Mouse (Mus musculus) neural tube, embryonic 11.5 days (tissue): ENCODE measurements around the gene Rps27. TPM values are rescaled to one million over a fixed set of nuclear protein-coding genes. Genes with fewer than 3 reads are reported as not detected.
"Not testable (repeated sequence)": the region's sequence is repeated elsewhere in the genome, so short reads cannot be mapped to it uniquely, and the experiment has no call there.

Experiments used
- ATAC-seq: fragments of 200-750 bp; cut with Nextera tagmentation; 2 replicates; pipeline ENCODE4 v1.8.0; 2017; ENCODE audit warnings: moderate number of reproducible peaks, mild to moderate bottlenecking, moderate TSS enrichment, moderate library complexity; ENCODE audit not compliant: insufficient read depth, low FRiP score, low TSS enrichment
- DNase-seq: peaks from one replicate; pipeline ENCODE4 v3.0.0-alpha.2; 2015; ENCODE audit warnings: low spot score
- H3K27ac ChIP-seq: fragments of 300-500 bp; sonication (generic); 2 replicates; pipeline ENCODE4 v1.5.1; 2014; ENCODE audit warnings: low read depth, mild to moderate bottlenecking, low read length
- H3K27me3 ChIP-seq: fragments of 300-500 bp; sonication (generic); 2 replicates; pipeline ENCODE4 v1.6.1; 2014; ENCODE audit warnings: mild to moderate bottlenecking, low read length, mixed read lengths; ENCODE audit not compliant: control insufficient read depth, insufficient read depth
- H3K36me3 ChIP-seq: fragments of 300-500 bp; sonication (generic); 2 replicates; pipeline ENCODE4 v1.6.1; 2014; ENCODE audit warnings: mild to moderate bottlenecking, low read length, moderate library complexity, mixed read lengths; ENCODE audit not compliant: control insufficient read depth, insufficient read depth
- H3K4me1 ChIP-seq: fragments of 300-500 bp; sonication (generic); 2 replicates; pipeline ENCODE4 v1.6.1; 2014; ENCODE audit warnings: low read length, mixed read lengths; ENCODE audit not compliant: control insufficient read depth, insufficient read depth
- H3K4me2 ChIP-seq: fragments of 300-500 bp; sonication (generic); 2 replicates; pipeline ENCODE4 v1.6.1; 2014; ENCODE audit warnings: low read depth, mild to moderate bottlenecking, moderate library complexity
- H3K4me3 ChIP-seq: fragments of 300-500 bp; sonication (generic); 2 replicates; pipeline ENCODE4 v1.5.1; 2014; ENCODE audit warnings: low read depth, low read length
- H3K9ac ChIP-seq: fragments of 300-500 bp; sonication (generic); 2 replicates; pipeline ENCODE4 v1.6.1; 2014; ENCODE audit warnings: mild to moderate bottlenecking, low read length
- H3K9me3 ChIP-seq: fragments of 300-500 bp; sonication (generic); 2 replicates; pipeline ENCODE4 v1.6.1; 2016; ENCODE audit warnings: low read length; ENCODE audit not compliant: control insufficient read depth
- WGBS: fragments of 180-500 bp; shearing (Covaris S2); extraction: QIAGEN DNeasy Blood & Tissue Kit; methylation state at CpG from one replicate; pipeline ENCODE4 v1.1.7; 2014; 5-methylcytosine and 5-hydroxymethylcytosine counted together
- polyA plus RNA-seq: library from polyadenylated mRNA; unstranded; fragments of >200 nt; fragmentation: Nextera tagmentation; extraction: Ambion mirVana; gene quantifications from 2 replicates; pipeline ENCODE4 v1.2.1, GENCODE M21; 2014

The Rps27 gene
- polyA plus RNA-seq, 1 experiment from 2014 or later: 1,223 TPM

DNA sequence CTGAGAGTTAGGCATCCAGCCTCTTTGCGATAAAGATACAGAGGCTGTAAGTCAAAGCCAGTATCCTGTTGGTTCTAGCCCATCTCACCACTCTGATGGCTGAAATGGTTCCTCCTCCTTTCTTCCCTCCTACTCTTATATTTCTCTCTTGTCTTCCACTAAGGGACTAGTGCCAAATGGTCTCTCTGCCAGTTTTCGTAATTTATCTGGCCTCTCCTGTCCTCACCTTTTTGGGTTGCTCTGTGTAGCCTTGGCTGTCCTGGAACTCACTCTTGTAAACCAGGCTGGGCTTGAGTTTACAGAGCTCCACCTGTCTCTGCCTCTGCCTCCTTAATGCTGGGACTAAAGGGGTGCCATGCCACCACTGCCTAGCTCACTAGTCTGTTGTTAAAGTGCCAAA, 39.2 kb upstream of the Rps27 start:
- not testable (repeated sequence) for DNase-seq, H3K27me3 ChIP-seq, H3K9me3 ChIP-seq, ATAC-seq, H3K4me3 ChIP-seq, H3K9ac ChIP-seq, H3K36me3 ChIP-seq, H3K4me1 ChIP-seq, H3K27ac ChIP-seq, H3K4me2 ChIP-seq
- 96% methylated on average over 2 of the region's 2 CpGs for whole genome bisulfite sequencing

DNA sequence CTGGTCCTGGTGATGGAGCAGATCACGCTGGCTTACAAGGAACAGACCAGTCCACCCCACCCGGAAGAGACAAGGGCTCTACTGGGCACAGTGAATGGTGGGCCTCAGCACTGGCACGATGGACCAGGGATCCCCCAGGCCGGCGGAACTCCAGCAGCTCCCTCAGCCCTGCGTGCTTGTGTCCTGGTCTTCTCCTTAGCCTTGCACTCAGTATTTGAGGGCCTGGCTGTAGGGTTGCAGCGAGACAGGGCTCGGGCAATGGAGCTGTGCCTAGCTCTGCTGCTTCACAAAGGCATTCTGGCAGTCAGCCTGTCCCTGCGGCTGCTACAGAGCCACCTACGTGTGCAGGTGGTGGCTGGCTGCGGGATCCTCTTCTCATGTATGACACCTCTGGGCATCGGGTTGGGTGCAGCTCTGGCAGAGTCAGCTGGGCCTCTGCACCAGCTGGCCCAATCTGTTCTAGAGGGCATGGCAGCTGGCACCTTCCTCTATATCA, 38.3 kb upstream of the Rps27 start:
- H3K4me3 ChIP-seq, H3K4me2 ChIP-seq, DNase-seq, H3K27ac ChIP-seq, H3K36me3 ChIP-seq, ATAC-seq, H3K9me3 ChIP-seq, H3K27me3 ChIP-seq, H3K9ac ChIP-seq: not testable (repeated sequence)
- H3K4me1 ChIP-seq: peaks cover 12% of the 10 kb centered on the region
- WGBS: 91% methylated on average over 8 of the region's 12 CpGs

DNA sequence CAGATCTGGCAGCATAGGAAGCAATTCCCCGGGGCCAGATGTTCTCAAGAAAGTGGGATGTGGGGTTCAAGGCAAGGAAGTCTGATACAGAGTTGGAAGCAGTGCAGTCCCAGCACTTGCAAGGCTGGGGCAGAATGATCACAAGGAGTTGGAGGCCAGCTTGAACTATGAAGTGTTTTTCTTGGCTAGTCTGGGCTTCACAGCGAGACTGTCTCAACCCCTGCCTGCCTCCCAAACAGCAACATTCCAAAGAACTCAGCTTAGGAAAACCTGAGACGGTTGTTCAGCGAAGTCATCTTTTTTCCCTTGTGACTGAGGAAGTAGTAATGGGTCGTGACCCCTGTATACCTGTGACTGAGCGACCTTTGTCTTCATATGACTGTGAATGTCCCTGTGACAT, 37.3 kb upstream of the Rps27 start:
- Histone ChIP-seq H3K9ac (no peak overlapping the region), H3K9me3 (no peaks in the 10 kb centered on the region), H3K36me3 (peaks cover 2% of the 10 kb centered on the region; the same call in 1 of the 2 replicates), H3K27ac (no peak overlapping the region), H3K27me3 (no peaks in the 10 kb centered on the region), H3K4me1 (peaks cover 12% of the 10 kb centered on the region), H3K4me3 (no peak overlapping the region), H3K4me2 (no peak overlapping the region)
- ATAC-seq: no peak
- WGBS: 92% methylated on average over 6 of the region's 6 CpGs
- no peak for DNase-seq

DNA sequence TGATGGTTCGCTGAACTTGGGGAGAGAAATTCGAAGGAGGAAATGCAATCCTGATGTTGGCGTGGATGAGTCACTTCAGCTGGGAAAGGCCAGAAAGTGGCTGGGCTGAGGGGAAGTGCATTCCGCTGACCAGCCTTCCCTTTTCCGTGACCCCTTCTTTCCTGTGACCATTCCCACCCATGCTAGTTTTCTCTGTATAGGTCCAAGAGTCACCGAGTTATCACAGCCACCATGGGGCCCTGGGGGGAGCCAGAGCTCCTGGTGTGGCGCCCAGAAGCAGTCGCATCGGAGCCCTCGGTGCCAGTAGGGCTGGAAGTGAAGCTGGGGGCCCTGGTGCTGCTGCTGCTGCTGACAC, 35.3 kb upstream of the Rps27 start:
- Histone ChIP-seq H3K27ac (no peak overlapping the region), H3K9me3 (no peaks in the 10 kb centered on the region), H3K27me3 (no peaks in the 10 kb centered on the region), H3K4me1 (peaks cover 6% of the 10 kb centered on the region; the same call in 1 of the 2 replicates), H3K9ac (peak overlapping the region; percentile 45), H3K36me3 (peaks cover 2% of the 10 kb centered on the region; the same call in 1 of the 2 replicates), H3K4me3 (peak overlapping the region; percentile 44), H3K4me2 (peak overlapping the region; percentile 76)
- DNase-seq: no peak
- ATAC-seq: no peak
- WGBS: 6% methylated on average over 10 of the region's 10 CpGs

DNA sequence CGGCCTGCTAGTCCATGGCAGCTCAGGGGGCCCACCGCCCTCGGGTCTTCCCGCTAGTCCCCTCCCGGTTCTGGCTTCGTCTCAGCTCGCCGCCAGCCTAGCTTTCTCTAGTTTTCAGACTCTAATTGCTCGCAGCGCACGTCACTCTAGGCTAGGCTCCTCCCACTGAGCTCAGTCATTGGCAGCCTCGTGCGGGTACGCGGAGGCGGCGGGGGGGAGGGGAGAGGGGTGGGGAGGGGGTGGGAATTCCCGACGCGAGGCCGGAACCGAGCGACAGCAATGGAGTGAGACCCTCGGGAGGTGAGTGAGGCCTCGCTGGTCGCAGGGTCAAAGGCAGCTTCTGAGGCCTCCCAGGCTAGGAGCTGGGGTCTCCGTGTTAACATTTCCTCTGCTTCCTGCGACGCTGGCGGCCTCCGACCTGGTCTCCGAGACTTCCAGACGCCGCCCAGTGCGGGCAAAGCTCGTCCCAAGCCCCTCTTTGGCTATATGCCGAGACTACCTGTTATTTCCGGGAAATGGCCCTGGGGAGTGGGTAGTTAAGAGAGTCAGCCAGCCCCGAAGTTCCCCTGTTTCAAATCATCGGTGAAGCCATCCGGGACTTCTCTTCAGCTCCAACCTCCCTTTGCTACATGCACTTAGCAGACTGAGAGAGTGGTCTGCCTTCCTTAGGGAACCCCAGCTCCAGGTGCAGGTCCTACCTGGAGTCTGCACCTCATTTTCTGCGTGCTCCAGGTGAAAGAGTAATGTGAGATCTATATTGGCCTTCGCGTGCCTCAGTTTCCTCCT, 34.7 kb upstream of the Rps27 start, which contains the start of gene Slc39a1:
Slc39a1 (plus strand) TSS at position 213 of the 786 bp plus-strand sequence.
- Histone ChIP-seq H3K4me2 (peak within 1 kb of the TSS; percentile 76), H3K27ac (peak within 1 kb of the TSS; percentile 79), H3K9me3 (no peaks in the 10 kb centered on the region), H3K9ac (peak within 1 kb of the TSS; percentile 54), H3K36me3 (peaks cover 2% of the 10 kb centered on the region; the same call in 1 of the 2 replicates), H3K4me3 (peak within 1 kb of the TSS; percentile 44), H3K4me1 (peaks cover 8% of the 10 kb centered on the region; the same call in 1 of the 2 replicates), H3K27me3 (no peaks in the 10 kb centered on the region)
- ATAC-seq: peak; percentile 93
- under 1% methylated on average over 44 of the region's 44 CpGs for WGBS
- peak; percentile 93 for DNase-seq

DNA sequence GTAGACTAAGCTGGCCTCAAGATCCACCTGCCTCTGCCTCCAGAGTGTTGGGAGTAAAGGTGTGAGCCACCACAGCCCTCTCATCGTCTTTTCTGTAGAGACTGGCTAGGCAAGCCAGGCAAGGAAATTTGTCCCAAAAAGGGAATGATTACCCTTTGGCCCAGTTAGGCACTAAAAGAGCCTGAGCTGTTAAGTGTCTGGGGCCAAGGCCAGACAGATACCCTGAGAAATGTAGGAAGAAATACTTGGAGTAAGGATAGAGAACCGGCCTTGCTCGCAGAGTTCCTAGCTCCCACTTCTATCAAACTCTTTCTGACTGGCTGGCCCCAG, 34.1 kb upstream of the Rps27 start:
- peaks cover 2% of the 10 kb centered on the region; the same call in 1 of the 2 replicates for H3K36me3 ChIP-seq
- no peaks in the 10 kb centered on the region for H3K27me3 ChIP-seq
- WGBS: under 1% methylated on average over 3 of the region's 3 CpGs
- DNase-seq: no peak
- peak overlapping the region; percentile 54 for H3K9ac ChIP-seq
- H3K27ac ChIP-seq: peak overlapping the region; percentile 79
- ATAC-seq: peak; percentile 19
- H3K4me2 ChIP-seq: peak overlapping the region; percentile 76
- peak overlapping the region; percentile 44 for H3K4me3 ChIP-seq
- H3K4me1 ChIP-seq: peaks cover 13% of the 10 kb centered on the region
- H3K9me3 ChIP-seq: no peaks in the 10 kb centered on the region

DNA sequence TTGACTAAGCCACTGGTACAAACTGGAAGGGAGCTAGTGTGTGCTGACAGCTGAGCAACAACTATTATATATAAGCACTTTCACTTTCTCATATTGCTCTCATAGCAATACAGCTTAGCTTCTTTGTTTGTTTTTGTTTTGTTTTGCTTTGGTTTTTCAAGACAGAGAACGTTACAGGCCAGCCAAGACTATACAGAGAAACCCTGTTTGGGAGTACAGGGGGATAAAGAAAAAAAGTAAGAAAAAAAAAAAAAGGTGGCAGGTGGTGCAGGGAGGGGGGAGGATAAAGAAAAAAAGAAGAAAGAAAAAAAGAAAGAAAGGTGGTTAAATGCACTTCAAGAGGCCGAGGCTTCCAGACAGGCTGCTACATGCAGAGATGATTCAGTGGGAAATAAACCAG, 32.0 kb upstream of the Rps27 start:
- DNase-seq: no peak
- ATAC-seq: no peak
- WGBS: 82% methylated on average over 2 of the region's 2 CpGs

DNA sequence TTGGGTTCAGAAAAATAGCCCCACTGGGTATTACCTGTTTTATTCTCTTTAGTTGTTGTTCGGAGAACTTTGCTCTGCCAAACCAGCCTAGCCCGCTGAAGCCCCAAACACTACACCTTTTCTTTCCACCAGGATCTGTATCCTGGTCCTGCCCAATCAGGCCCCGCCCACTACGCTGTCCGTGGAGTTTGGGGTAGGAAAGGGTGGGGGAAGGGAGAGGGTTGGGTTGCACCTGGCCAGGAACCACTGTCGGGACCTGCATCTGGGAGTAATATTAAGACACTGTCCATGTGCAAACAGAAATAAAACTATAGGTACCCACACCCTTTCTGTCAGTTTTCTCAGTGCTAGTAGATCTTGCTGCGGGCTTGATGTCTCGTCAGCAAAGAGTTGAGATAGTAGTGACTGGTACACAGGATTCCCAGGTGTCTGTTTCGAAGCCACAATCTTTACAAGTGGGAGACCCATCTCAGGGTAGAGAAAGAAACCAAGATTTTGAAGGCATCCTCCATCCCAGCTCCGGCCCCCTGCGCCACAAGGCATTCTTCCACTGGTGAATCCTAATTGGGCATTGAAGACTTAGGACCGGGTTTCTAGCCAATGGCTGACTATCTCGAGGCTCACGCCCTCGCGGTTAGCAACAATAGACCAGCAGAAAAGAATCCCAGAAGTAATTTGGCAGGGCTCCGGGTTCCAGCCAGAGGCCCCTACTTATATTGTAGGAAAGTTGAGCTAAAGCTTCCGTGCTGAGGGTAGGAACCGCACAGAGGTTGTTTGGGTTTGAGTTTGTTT, 29.7 kb upstream of the Rps27 start, which contains the start of gene Creb3l4:
Creb3l4 (minus strand) TSS at position 529 of the 792 bp plus-strand sequence.
- peak within 1 kb of the TSS; percentile 81 for H3K4me2 ChIP-seq
- no peak within 1 kb of the TSS for H3K27ac ChIP-seq
- no peaks in the 10 kb centered on the region for H3K36me3 ChIP-seq
- H3K9me3 ChIP-seq: no peaks in the 10 kb centered on the region
- peaks cover 11% of the 10 kb centered on the region for H3K4me1 ChIP-seq
- peak within 1 kb of the TSS; percentile 46 for H3K9ac ChIP-seq
- H3K27me3 ChIP-seq: no peaks in the 10 kb centered on the region
- ATAC-seq: peak; percentile 78
- WGBS: 3% methylated on average over 19 of the region's 19 CpGs
- peak within 1 kb of the TSS; percentile 25 for H3K4me3 ChIP-seq
- peak; percentile 73 for DNase-seq

More for the DNA sequence above, 32.0 kb upstream of the Rps27 start:
- H3K9me3 ChIP-seq: no peaks in the 10 kb centered on the region
- no peak overlapping the region for H3K9ac ChIP-seq
- peaks cover 14% of the 10 kb centered on the region for H3K4me1 ChIP-seq
- H3K4me3 ChIP-seq: no peak overlapping the region
- H3K36me3 ChIP-seq: no peaks in the 10 kb centered on the region
- H3K27ac ChIP-seq: no peak overlapping the region
- no peak overlapping the region for H3K4me2 ChIP-seq
- H3K27me3 ChIP-seq: no peaks in the 10 kb centered on the region
